Mouse (Mus musculus): Measurements from ENCODE around the gene Lta. TPM values are rescaled to one million over a fixed set of nuclear protein-coding genes. Genes with fewer than 3 reads are reported as not detected.

The Lta gene
- polyA plus RNA-seq, 1 experiment from 2014 or later, result not detected

GRCm38 (mm10) chr17:35245731-35246623, 40.8 kb upstream of the Lta start:
- H3K36me3 ChIP-seq (ENCODE audit: insufficient read depth, low read length), result peaks cover 61% of the 10 kb centered on the region
- ATAC-seq (replicated peaks; ENCODE audit: low FRiP score, low read depth), result no peak
- peaks cover 17% of the 10 kb centered on the region for H3K4me1 ChIP-seq (replicated peaks; ENCODE audit: insufficient read depth, low read length)
- 66% methylated on average over 15 of the region's 15 CpGs for WGBS
- H3K9ac ChIP-seq (ENCODE audit: low read depth, low read length), result no peak overlapping the region
- no peak overlapping the region; the same call in 1 of the 2 replicates for H3K27ac ChIP-seq
- DNase-seq (ENCODE audit: low spot score), result peak; percentile 81
- H3K4me2 ChIP-seq (ENCODE audit: low read length), result peak overlapping the region; percentile 9; the same call in 1 of the 2 replicates
- H3K9me3 ChIP-seq (replicated peaks; ENCODE audit: low read length), result no peaks in the 10 kb centered on the region
- peak; percentile 70 for TF ChIP-seq CTCF (IDR thresholded peaks at IDR 0.05; ENCODE audit: low read depth)
- no peaks in the 10 kb centered on the region for H3K27me3 ChIP-seq (ENCODE audit: insufficient read depth, low read length)
- H3K4me3 ChIP-seq (replicated peaks; ENCODE audit: low read depth, low read length), result no peak overlapping the region

- TF ChIP-seq CTCF (IDR thresholded peaks at IDR 0.05; ENCODE audit: low read depth), result no peak
- 32% methylated on average over 2 of the region's 2 CpGs for WGBS
- Histone ChIP-seq H3K9ac (ENCODE audit: low read depth, low read length) (0 out of 2 replicates have a peak overlapping the region, but pooled peaks have one; percentile 100), H3K4me2 (ENCODE audit: low read length) (peak overlapping the region; percentile 84), H3K36me3 (ENCODE audit: insufficient read depth, low read length) (peaks cover 51% of the 10 kb centered on the region), H3K27ac (peak overlapping the region; percentile 100; the same call in 1 of the 2 replicates), H3K4me3 (replicated peaks; ENCODE audit: low read depth, low read length) (no peak overlapping the region), H3K9me3 (replicated peaks; ENCODE audit: low read length) (no peaks in the 10 kb centered on the region), H3K27me3 (ENCODE audit: insufficient read depth, low read length) (no peaks in the 10 kb centered on the region), H3K4me1 (replicated peaks; ENCODE audit: insufficient read depth, low read length) (peaks cover 25% of the 10 kb centered on the region)
- ATAC-seq (replicated peaks; ENCODE audit: low FRiP score, low read depth) (no peak), DNase-seq (ENCODE audit: low spot score) (no peak)
Measured at GRCm38 (mm10) chr17:35244999-35245398, 39.8 kb upstream of the Lta start.

- Histone ChIP-seq H3K27me3 (ENCODE audit: insufficient read depth, low read length) (no peaks in the 10 kb centered on the region), H3K4me1 (replicated peaks; ENCODE audit: insufficient read depth, low read length) (peaks cover 25% of the 10 kb centered on the region), H3K4me2 (ENCODE audit: low read length) (peak overlapping the region; percentile 84), H3K9ac (ENCODE audit: low read depth, low read length) (peak overlapping the region; percentile 100), H3K27ac (peak overlapping the region; percentile 100), H3K36me3 (ENCODE audit: insufficient read depth, low read length) (peaks cover 34% of the 10 kb centered on the region), H3K9me3 (replicated peaks; ENCODE audit: low read length) (no peaks in the 10 kb centered on the region), H3K4me3 (replicated peaks; ENCODE audit: low read depth, low read length) (peak overlapping the region; percentile 97)
- 2% methylated on average over 16 of the region's 16 CpGs for WGBS
- peak; percentile 42 for TF ChIP-seq CTCF (IDR thresholded peaks at IDR 0.05; ENCODE audit: low read depth)
- ATAC-seq (replicated peaks; ENCODE audit: low FRiP score, low read depth) (no peak), DNase-seq (ENCODE audit: low spot score) (peak; percentile 76)
Measured at GRCm38 (mm10) chr17:35243086-35243485, 37.9 kb upstream of the Lta start.

GRCm38 (mm10) chr17:35242015-35242941, 37.1 kb upstream of the Lta start:
- ATAC-seq (replicated peaks; ENCODE audit: low FRiP score, low read depth), result peak; percentile 37
- WGBS, result under 1% methylated on average over 55 of the region's 55 CpGs
- peaks cover 25% of the 10 kb centered on the region for H3K4me1 ChIP-seq (replicated peaks; ENCODE audit: insufficient read depth, low read length)
- peak overlapping the region; percentile 97 for H3K4me3 ChIP-seq (replicated peaks; ENCODE audit: low read depth, low read length)
- peak overlapping the region; percentile 84 for H3K4me2 ChIP-seq (ENCODE audit: low read length)
- H3K36me3 ChIP-seq (ENCODE audit: insufficient read depth, low read length), result peaks cover 27% of the 10 kb centered on the region
- H3K27ac ChIP-seq, result peak overlapping the region; percentile 100
- H3K9ac ChIP-seq (ENCODE audit: low read depth, low read length), result peak overlapping the region; percentile 100
- no peaks in the 10 kb centered on the region for H3K27me3 ChIP-seq (ENCODE audit: insufficient read depth, low read length)
- peak; percentile 82 for DNase-seq (ENCODE audit: low spot score)
- H3K9me3 ChIP-seq (replicated peaks; ENCODE audit: low read length), result no peaks in the 10 kb centered on the region
- TF ChIP-seq CTCF (IDR thresholded peaks at IDR 0.05; ENCODE audit: low read depth), result no peak; the same call in 1 of the 2 replicates

GRCm38 (mm10) chr17:35241305-35242014, 36.3 kb upstream of the Lta start, which contains the start of gene Ddx39b:
Gene Ddx39b, plus strand, starts transcription at chr17:35241746.
- WGBS, result under 1% methylated on average over 68 of the region's 69 CpGs

More at GRCm38 (mm10) chr17:35241305-35242014, 36.3 kb upstream of the Lta start, which contains the start of gene Ddx39b:
- no peaks in the 10 kb centered on the region for H3K27me3 ChIP-seq (ENCODE audit: insufficient read depth, low read length)
- peaks cover 25% of the 10 kb centered on the region for H3K4me1 ChIP-seq (replicated peaks; ENCODE audit: insufficient read depth, low read length)
- peak; percentile 84 for ATAC-seq (replicated peaks; ENCODE audit: low FRiP score, low read depth)
- peak within 1 kb of the TSS; percentile 84 for H3K4me2 ChIP-seq (ENCODE audit: low read length)
- H3K4me3 ChIP-seq (replicated peaks; ENCODE audit: low read depth, low read length), result peak within 1 kb of the TSS; percentile 97
- H3K9ac ChIP-seq (ENCODE audit: low read depth, low read length), result peak within 1 kb of the TSS; percentile 100
- peak; percentile 98 for DNase-seq (ENCODE audit: low spot score)
- peak; percentile 27; the same call in 1 of the 2 replicates for TF ChIP-seq CTCF (IDR thresholded peaks at IDR 0.05; ENCODE audit: low read depth)
- H3K27ac ChIP-seq, result peak within 1 kb of the TSS; percentile 100
- peaks cover 19% of the 10 kb centered on the region for H3K36me3 ChIP-seq (ENCODE audit: insufficient read depth, low read length)
- no peaks in the 10 kb centered on the region for H3K9me3 ChIP-seq (replicated peaks; ENCODE audit: low read length)

Measured in kidney, postnatal 0 days (tissue).